Mouse (Mus musculus): ENCODE data around the gene Alg12. TPM values are rescaled to one million over a fixed set of nuclear protein-coding genes. Genes with fewer than 3 reads are reported as not detected.

Alg12 gene
- 18.7 to 21.8 TPM (median 19.5 TPM) in 4 replicates for total RNA-seq (2023; ENCODE audit: inconsistent age)

GRCm38 (mm10) chr15:88819026-88819905 lies at the start of gene Alg12, which contains the start of gene Creld2:
Gene Alg12, minus strand, starts transcription at chr15:88819318.
Gene Creld2, plus strand, starts transcription at chr15:88819646.

GRCm38 (mm10) chr15:88861772-88862622 lies 42.9 kb upstream of the Alg12 start, which contains the start of gene Pim3:
Gene Pim3, plus strand, starts transcription at chr15:88862186.

Other genes with a start within 250 kb of the Alg12 start
- gene Zdhhc25, start 219.0 kb downstream of the Alg12 start, total RNA-seq (2023; ENCODE audit: inconsistent age), result not detected in 4 replicates
- 97.6 to 106 TPM (median 101 TPM) in 4 replicates for gene Brd1, start 85.1 kb downstream of the Alg12 start, total RNA-seq (2023; ENCODE audit: inconsistent age)
- gene Zbed4, start 67.7 kb downstream of the Alg12 start, total RNA-seq (2023; ENCODE audit: inconsistent age), result 27.1 to 36.7 TPM (median 31.5 TPM) in 4 replicates
- 32.0 to 50.7 TPM (median 36.5 TPM) in 4 replicates for gene Creld2, start 328 bp upstream of the Alg12 start, total RNA-seq (2023; ENCODE audit: inconsistent age)
- gene Pim3, start 42.9 kb upstream of the Alg12 start, total RNA-seq (2023; ENCODE audit: inconsistent age), result 99.0 to 122 TPM (median 117 TPM) in 4 replicates
- not detected in 4 replicates for gene Ttll8, start 135.1 kb upstream of the Alg12 start, total RNA-seq (2023; ENCODE audit: inconsistent age)
- not detected in 4 replicates for gene Mlc1, start 159.7 kb upstream of the Alg12 start, total RNA-seq (2023; ENCODE audit: inconsistent age)
- gene Mov10l1, start 163.6 kb upstream of the Alg12 start, total RNA-seq (2023; ENCODE audit: inconsistent age), result not detected in 4 replicates
- gene Panx2, start 240.4 kb upstream of the Alg12 start, total RNA-seq (2023; ENCODE audit: inconsistent age), result not detected in 4 replicates